Mouse (Mus musculus) spleen, postnatal 36 days (tissue): ENCODE measurements around the gene Acsf2.

Source experiments
- DNase-seq, 2 experiments: peaks; one replicate each; pipeline ENCODE4 v3.0.0; 2022; ENCODE audit warnings: low spot score in 2 of 2, mixed read lengths in 1 of 2

The Acsf2 gene

GRCm38 (mm10) chr11:94598437-94599120, 3.1 kb downstream of the Acsf2 start:
- DNase-seq, result no peak

- no peak for DNase-seq
Observed at GRCm38 (mm10) chr11:94597319-94597718, 4.4 kb downstream of the Acsf2 start.

GRCm38 (mm10) chr11:94596311-94596852, 5.3 kb downstream of the Acsf2 start:
- DNase-seq, result peak; percentile 51 to 52

GRCm38 (mm10) chr11:94587511-94587910, 14.2 kb downstream of the Acsf2 start:
- DNase-seq, result no peak

GRCm38 (mm10) chr11:94585091-94585490, 16.6 kb downstream of the Acsf2 start:
- no peak for DNase-seq

- no peak for DNase-seq
Observed at GRCm38 (mm10) chr11:94580111-94580740, 21.4 kb downstream of the Acsf2 start.

GRCm38 (mm10) chr11:94576361-94576760, 25.3 kb downstream of the Acsf2 start:
- no peak for DNase-seq

- DNase-seq, result no peak
Observed at GRCm38 (mm10) chr11:94575036-94575435, 26.6 kb downstream of the Acsf2 start.

GRCm38 (mm10) chr11:94574560-94574959, 27.1 kb downstream of the Acsf2 start:
- DNase-seq, result no peak

- DNase-seq, result no peak
Observed at GRCm38 (mm10) chr11:94571850-94572249, 29.8 kb downstream of the Acsf2 start.

- DNase-seq, result no peak
Observed at GRCm38 (mm10) chr11:94570612-94571011, 31.1 kb downstream of the Acsf2 start.

- no peak for DNase-seq
Observed at GRCm38 (mm10) chr11:94567326-94567725, 34.3 kb downstream of the Acsf2 start.

- no peak for DNase-seq
Observed at GRCm38 (mm10) chr11:94566534-94566933, 35.1 kb downstream of the Acsf2 start.

- no peak for DNase-seq
Observed at GRCm38 (mm10) chr11:94565151-94565479, 36.6 kb downstream of the Acsf2 start.

GRCm38 (mm10) chr11:94564437-94565150, 37.1 kb downstream of the Acsf2 start, which contains the start of gene Chad:
Chad (plus strand) TSS chr11:94565047.
- peak; percentile 48 to 50 for DNase-seq

GRCm38 (mm10) chr11:94563821-94564220, 37.9 kb downstream of the Acsf2 start:
- no peak for DNase-seq

- DNase-seq, result no peak
Observed at GRCm38 (mm10) chr11:94563383-94563782, 38.3 kb downstream of the Acsf2 start.

GRCm38 (mm10) chr11:94558226-94558625, 43.4 kb downstream of the Acsf2 start:
- DNase-seq, result no peak

- DNase-seq, result no peak
Observed at GRCm38 (mm10) chr11:94550442-94550744, 51.3 kb downstream of the Acsf2 start.

- DNase-seq, result no peak
Observed at GRCm38 (mm10) chr11:94549691-94550441, 51.8 kb downstream of the Acsf2 start.

- peak; percentile 87 to 91 for DNase-seq
Observed at GRCm38 (mm10) chr11:94548888-94549690, 52.6 kb downstream of the Acsf2 start, which contains the start of gene Rsad1. Rsad1 (minus strand) TSS chr11:94549255.
